Mouse (Mus musculus) G1E (cell line): ENCODE results near the gene Vmn1r227. TPM values are rescaled to one million over a fixed set of nuclear protein-coding genes. Genes with fewer than 3 reads are reported as not detected.

Experiments used
- ATAC-seq: 2 replicates; pipeline ENCODE4 v1.8.0; 2016; ENCODE audit warnings: mild to moderate bottlenecking; ENCODE audit not compliant: insufficient number of reproducible peaks, poor library complexity, low FRiP score, severe bottlenecking; ENCODE audit errors: extremely low read depth
- DNase-seq: peaks from one replicate; pipeline ENCODE4 v3.0.0; 2012; ENCODE audit warnings: low spot score
- H3K27me3 ChIP-seq: 2 replicates; pipeline ENCODE4 v1.6.1; 2012; ENCODE audit warnings: mild to moderate bottlenecking, low read length, inconsistent platforms; ENCODE audit not compliant: insufficient read depth
- H3K36me3 ChIP-seq: replicated peaks from 2 replicates; pipeline ENCODE3; 2012; ENCODE audit warnings: mild to moderate bottlenecking, inconsistent platforms
- H3K4me1 ChIP-seq: 2 replicates; pipeline ENCODE4 v1.6.1; 2012; ENCODE audit warnings: low read depth, low read length, inconsistent platforms, mixed read lengths; ENCODE audit not compliant: insufficient read depth
- H3K4me3 ChIP-seq: 2 replicates; pipeline ENCODE4 v1.5.1; 2012; ENCODE audit warnings: low read depth, mild to moderate bottlenecking, inconsistent platforms, low read length, moderate library complexity, mixed read lengths
- H3K9me3 ChIP-seq: replicated peaks from 2 replicates; pipeline ENCODE4 v1.6.1; 2012; ENCODE audit warnings: inconsistent platforms
- CTCF ChIP-seq: IDR thresholded peaks from 2 replicates; pipeline ENCODE4 v1.5.1; 2012; ENCODE audit warnings: low read depth, low read length, inconsistent platforms, mixed read lengths
- GATA1 ChIP-seq: IDR thresholded peaks from 2 replicates; pipeline ENCODE4 v1.6.1; 2012; ENCODE audit warnings: borderline replicate concordance, low read length, inconsistent platforms, mixed read lengths
- GATA2 ChIP-seq: IDR thresholded peaks from 2 replicates; pipeline ENCODE4 v1.6.1; 2012; ENCODE audit warnings: low read depth, low read length, inconsistent platforms, borderline replicate concordance
- POLR2AphosphoS5 ChIP-seq: IDR thresholded peaks from 2 replicates; pipeline ENCODE4 v1.6.1; 2012; ENCODE audit warnings: low read depth, low read length, inconsistent platforms; ENCODE audit not compliant: insufficient replicate concordance
- TAL1 ChIP-seq: conservative IDR thresholded peaks from 2 replicates; pipeline ENCODE4 v1.6.1; 2012; ENCODE audit warnings: low read depth, low read length, inconsistent platforms, mixed read lengths
- polyA plus RNA-seq: library from polyadenylated mRNA; stranded (reverse); fragments of >175 nt; gene quantifications from 2 replicates; pipeline ENCODE4 v1.2.3, GENCODE M21; 2012
- total RNA-seq, 2 experiments: library from RNA; stranded (forward) in 1 of 2; stranded (reverse) in 1 of 2; fragments of 200-1000 nt in 1 of 2; fragments of >200 nt in 1 of 2; fragmentation: Nextera tagmentation in 1 of 2; gene quantifications; 2 replicates each; pipeline ENCODE4 v1.2.3; 2014 to 2017

Vmn1r227 gene
- not detected in 2 replicates for total RNA-seq (2014; fragmentation: Nextera tagmentation)
- 0.05 and 0.06 TPM in 2 replicates for total RNA-seq (2017)
- polyA plus RNA-seq: not detected in 2 replicates

DNA sequence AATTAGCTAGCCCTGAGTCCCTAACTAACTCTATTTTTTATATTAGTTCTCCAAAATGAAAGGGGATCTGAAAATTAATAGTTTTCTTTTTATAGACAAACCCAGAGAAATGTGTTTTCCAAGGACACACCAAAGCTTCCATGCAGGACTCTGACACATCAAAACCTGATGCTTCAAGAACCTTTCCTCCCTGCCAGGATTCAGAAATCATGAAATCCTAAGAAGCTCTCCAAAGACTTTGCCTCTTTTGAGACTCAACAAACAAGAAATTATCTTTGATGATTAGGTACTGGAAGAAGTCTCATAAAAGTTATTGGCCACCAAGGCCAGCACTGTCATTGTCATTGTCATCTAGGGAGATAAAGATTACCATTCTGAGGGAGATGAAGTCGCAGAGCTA, at the start of gene Vmn1r227:
Gene Vmn1r227, plus strand, starts transcription at position 301 of the 400 bp plus-strand sequence.
- no peak for TF ChIP-seq CTCF
- TF ChIP-seq POLR2AphosphoS5: no peak
- TF ChIP-seq GATA1: no peak
- TF ChIP-seq TAL1: no peak
- no peak for TF ChIP-seq GATA2
- Histone ChIP-seq H3K27me3 (no peaks in the 10 kb centered on the region), H3K4me3 (no peak within 1 kb of the TSS), H3K36me3 (no peaks in the 10 kb centered on the region), H3K4me1 (no peaks in the 10 kb centered on the region), H3K9me3 (no peaks in the 10 kb centered on the region)
- DNase-seq: no peak
- ATAC-seq: no peak

- H3K9me3 ChIP-seq: no peaks in the 10 kb centered on the region
- no peak for TF ChIP-seq CTCF
- TF ChIP-seq GATA1: no peak
- TF ChIP-seq TAL1: no peak
- no peak for TF ChIP-seq GATA2
- TF ChIP-seq POLR2AphosphoS5: no peak
- H3K4me1 ChIP-seq: no peaks in the 10 kb centered on the region
- DNase-seq (no peak), ATAC-seq (no peak)
- no peaks in the 10 kb centered on the region for H3K27me3 ChIP-seq
- no peaks in the 10 kb centered on the region for H3K36me3 ChIP-seq
- H3K4me3 ChIP-seq: no peak within 1 kb of the TSS
These were observed 47.1 kb upstream of the Vmn1r227 start, which contains the start of gene Vmn1r226 for GRCm38 (mm10) chr17:20682543-20682942. Vmn1r226 (plus strand) TSS chr17:20682843.

GRCm38 (mm10) chr17:20786057-20786456, 56.4 kb downstream of the Vmn1r227 start, which contains the start of gene Vmn1r228:
Vmn1r228 (minus strand) TSS chr17:20786157.
- TF ChIP-seq GATA1 (no peak), CTCF (no peak), POLR2AphosphoS5 (no peak), GATA2 (no peak), TAL1 (no peak)
- no peaks in the 10 kb centered on the region for H3K36me3 ChIP-seq
- no peaks in the 10 kb centered on the region for H3K4me1 ChIP-seq
- no peaks in the 10 kb centered on the region for H3K9me3 ChIP-seq
- DNase-seq: no peak
- no peak for ATAC-seq
- peaks cover 3% of the 10 kb centered on the region; the same call in 1 of the 2 replicates for H3K27me3 ChIP-seq
- no peak within 1 kb of the TSS for H3K4me3 ChIP-seq

Other genes with a start within 250 kb of the Vmn1r227 start
- gene Vmn2r108, start 248.5 kb upstream of the Vmn1r227 start, total RNA-seq (2014; fragmentation: Nextera tagmentation): 0.10 TPM in 1 of 2 replicates, not detected in the other
- gene Vmn2r108, start 248.5 kb upstream of the Vmn1r227 start, total RNA-seq (2017): 0.05 and 0.06 TPM in 2 replicates
- not detected in 2 replicates for gene Vmn2r108, start 248.5 kb upstream of the Vmn1r227 start, polyA plus RNA-seq
- not detected in 2 replicates for gene Vmn1r225, start 231.7 kb upstream of the Vmn1r227 start, total RNA-seq (2014; fragmentation: Nextera tagmentation)
- under 0.01 TPM in 1 of 2 replicates, not detected in the other for gene Vmn1r225, start 231.7 kb upstream of the Vmn1r227 start, total RNA-seq (2017)
- gene Vmn1r225, start 231.7 kb upstream of the Vmn1r227 start, polyA plus RNA-seq: not detected in 2 replicates
- gene Vmn2r109, start 165.1 kb upstream of the Vmn1r227 start, total RNA-seq (2014; fragmentation: Nextera tagmentation): not detected in 2 replicates
- gene Vmn2r109, start 165.1 kb upstream of the Vmn1r227 start, total RNA-seq (2017): 0.06 TPM in 1 of 2 replicates, not detected in the other
- not detected in 2 replicates for gene Vmn2r109, start 165.1 kb upstream of the Vmn1r227 start, polyA plus RNA-seq
- gene Vmn2r110, start 133.4 kb upstream of the Vmn1r227 start, total RNA-seq (2014; fragmentation: Nextera tagmentation): not detected in 2 replicates
- gene Vmn2r110, start 133.4 kb upstream of the Vmn1r227 start, total RNA-seq (2017): 0.06 and 0.22 TPM in 2 replicates
- gene Vmn2r110, start 133.4 kb upstream of the Vmn1r227 start, polyA plus RNA-seq: not detected in 2 replicates
- gene Fpr-rs3, start 105.0 kb upstream of the Vmn1r227 start, total RNA-seq (2014; fragmentation: Nextera tagmentation): not detected in 2 replicates
- 0.33 TPM in 1 of 2 replicates, not detected in the other for gene Fpr-rs3, start 105.0 kb upstream of the Vmn1r227 start, total RNA-seq (2017)
- gene Fpr-rs3, start 105.0 kb upstream of the Vmn1r227 start, polyA plus RNA-seq: not detected in 2 replicates
- gene Vmn1r226, start 47.0 kb upstream of the Vmn1r227 start, total RNA-seq (2014; fragmentation: Nextera tagmentation): not detected in 2 replicates
- 0.05 and 0.06 TPM in 2 replicates for gene Vmn1r226, start 47.0 kb upstream of the Vmn1r227 start, total RNA-seq (2017)
- gene Vmn1r226, start 47.0 kb upstream of the Vmn1r227 start, polyA plus RNA-seq: not detected in 2 replicates
- gene Vmn1r228, start 56.3 kb downstream of the Vmn1r227 start, total RNA-seq (2014; fragmentation: Nextera tagmentation): not detected in 2 replicates
- 0.05 and 0.17 TPM in 2 replicates for gene Vmn1r228, start 56.3 kb downstream of the Vmn1r227 start, total RNA-seq (2017)
- not detected in 2 replicates for gene Vmn1r228, start 56.3 kb downstream of the Vmn1r227 start, polyA plus RNA-seq
- gene Vmn1r229, start 81.7 kb downstream of the Vmn1r227 start, total RNA-seq (2014; fragmentation: Nextera tagmentation): not detected in 2 replicates
- 0.06 and 0.11 TPM in 2 replicates for gene Vmn1r229, start 81.7 kb downstream of the Vmn1r227 start, total RNA-seq (2017)
- not detected in 2 replicates for gene Vmn1r229, start 81.7 kb downstream of the Vmn1r227 start, polyA plus RNA-seq
- gene Vmn1r230, start 110.6 kb downstream of the Vmn1r227 start, total RNA-seq (2014; fragmentation: Nextera tagmentation): not detected in 2 replicates
- under 0.01 and 0.11 TPM in 2 replicates for gene Vmn1r230, start 110.6 kb downstream of the Vmn1r227 start, total RNA-seq (2017)
- gene Vmn1r230, start 110.6 kb downstream of the Vmn1r227 start, polyA plus RNA-seq: not detected in 2 replicates
- gene Vmn1r231, start 175.2 kb downstream of the Vmn1r227 start, total RNA-seq (2014; fragmentation: Nextera tagmentation): 3.4 TPM in 1 of 2 replicates, not detected in the other
- gene Vmn1r231, start 175.2 kb downstream of the Vmn1r227 start, total RNA-seq (2017): 0.23 and 0.44 TPM in 2 replicates
- not detected in 2 replicates for gene Vmn1r231, start 175.2 kb downstream of the Vmn1r227 start, polyA plus RNA-seq
- not detected in 2 replicates for gene Vmn1r232, start 189.9 kb downstream of the Vmn1r227 start, total RNA-seq (2014; fragmentation: Nextera tagmentation)
- gene Vmn1r232, start 189.9 kb downstream of the Vmn1r227 start, total RNA-seq (2017): 0.16 TPM in 1 of 2 replicates, not detected in the other
- gene Vmn1r232, start 189.9 kb downstream of the Vmn1r227 start, polyA plus RNA-seq: not detected in 2 replicates
- 472 and 480 TPM in 2 replicates for gene Ppp2r1a, start 215.5 kb downstream of the Vmn1r227 start, total RNA-seq (2014; fragmentation: Nextera tagmentation)
- gene Ppp2r1a, start 215.5 kb downstream of the Vmn1r227 start, total RNA-seq (2017): 145 and 156 TPM in 2 replicates
- 103 and 224 TPM in 2 replicates for gene Ppp2r1a, start 215.5 kb downstream of the Vmn1r227 start, polyA plus RNA-seq